Mouse (Mus musculus): ENCODE measurements at regions not wholly inside any gene's neighbourhood (a gene's known extent, or its start where the extent isn't known, plus 50 kb on each side); places are given as distances from the start of the nearest gene placed in this dataset.

DNA sequence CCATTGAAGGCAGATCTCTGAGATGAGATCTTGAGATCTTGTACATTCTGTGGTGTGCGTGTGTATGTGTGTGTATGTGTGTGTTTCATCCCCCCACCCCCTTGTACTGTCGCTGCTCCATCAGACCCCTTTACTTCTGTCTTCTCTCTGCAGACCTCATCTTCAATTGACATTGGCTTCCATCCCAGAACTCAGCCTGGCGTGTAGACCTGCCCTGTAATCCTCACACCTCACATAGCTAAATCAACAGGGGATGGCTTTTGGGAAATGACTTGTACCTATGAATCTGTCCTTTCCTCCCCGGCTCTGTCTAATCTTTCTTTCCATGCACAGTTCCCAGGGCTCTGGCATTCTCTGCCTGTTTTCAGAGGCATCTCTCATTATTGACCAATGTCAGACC lies 1227.5 kb upstream of the A1bg start:
- H3K36me3 ChIP-seq (ENCODE audit: control insufficient read depth, insufficient read depth, low read length, poor library complexity, severe bottlenecking) = peaks cover 9% of the 10 kb centered on the region; the same call in 1 of the 2 replicates
- peaks cover 6 to 32% of the 10 kb centered on the region in 2 experiments for H3K4me1 ChIP-seq (ENCODE audit: control insufficient read depth in 2 of 2, insufficient read depth in 2 of 2, low read length in 2 of 2, poor library complexity in 1 of 2)
- in situ Hi-C loops (cut with MboI; ENCODE audit: low sequenced_read_pairs in 2 of 2, unreplicated experiment in 2 of 2) = no loop called here
- no peak overlapping the region for H3K9ac ChIP-seq (ENCODE audit: insufficient read depth, low read depth, low read length, poor library complexity, severe bottlenecking)
- DNase-seq (ENCODE audit: low read depth, low spot score) = no peak
- no peak overlapping the region for H3K4me3 ChIP-seq (ENCODE audit: insufficient read depth in 1 of 2, low read depth in 1 of 2, low read length in 2 of 2, poor library complexity in 1 of 2, severe bottlenecking in 1 of 2)
- no peaks in the 10 kb centered on the region for H3K9me3 ChIP-seq (ENCODE audit: control insufficient read depth, insufficient read depth, low read depth, low read length)
- no peak overlapping the region for H3K27ac ChIP-seq (ENCODE audit: insufficient read depth, low read depth, low read length, poor library complexity, severe bottlenecking)
- TF ChIP-seq ZNF384 (IDR thresholded peaks at IDR 0.05; ENCODE audit: low read depth, low read length) (no peak), HCFC1 (IDR thresholded peaks at IDR 0.05; ENCODE audit: borderline replicate concordance, insufficient read depth, low read length) (no peak), CHD2 (IDR thresholded peaks at IDR 0.05; ENCODE audit: low read depth, low read length) (no peak), ZC3H11A (IDR thresholded peaks at IDR 0.05; ENCODE audit: borderline replicate concordance, low read depth, low read length) (no peak)

DNA sequence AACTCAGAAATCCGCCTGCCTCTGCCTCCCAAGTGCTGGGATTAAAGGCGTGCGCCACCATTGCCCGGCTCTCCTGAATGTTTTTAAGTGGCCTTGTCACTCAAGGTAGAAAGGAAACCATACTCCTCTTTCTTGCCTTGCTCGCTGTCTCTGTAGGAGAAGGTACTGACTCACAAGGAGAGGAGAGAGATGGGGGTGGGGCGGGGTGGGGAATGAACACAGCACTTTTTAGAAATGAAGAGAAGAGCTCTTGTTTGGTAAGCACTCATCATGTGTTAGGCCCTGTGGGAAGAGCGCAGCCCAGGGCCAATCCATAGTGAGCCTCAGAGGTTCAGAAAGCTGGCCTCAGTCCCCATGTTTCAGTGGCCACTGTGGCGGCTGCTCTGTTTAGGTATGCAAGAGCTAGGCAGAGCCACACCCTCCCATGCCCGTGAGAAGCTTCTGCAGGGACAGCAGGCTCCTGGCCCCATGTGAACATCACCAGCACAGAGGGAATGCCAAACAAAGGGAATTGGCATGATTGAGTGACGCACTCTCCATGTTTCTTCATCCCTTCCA lies 1225.9 kb upstream of the A1bg start:
- in situ Hi-C loops (cut with MboI; ENCODE audit: low sequenced_read_pairs in 2 of 2, unreplicated experiment in 2 of 2) = no loop called here
- Histone ChIP-seq H3K9ac (ENCODE audit: insufficient read depth, low read depth, low read length, poor library complexity, severe bottlenecking) (no peak overlapping the region), H3K36me3 (ENCODE audit: control insufficient read depth, insufficient read depth, low read length, poor library complexity, severe bottlenecking) (peaks cover 6% of the 10 kb centered on the region; the same call in 1 of the 2 replicates), H3K27ac (ENCODE audit: insufficient read depth, low read depth, low read length, poor library complexity, severe bottlenecking) (no peak overlapping the region), H3K4me1 (ENCODE audit: control insufficient read depth in 2 of 2, insufficient read depth in 2 of 2, low read length in 2 of 2, poor library complexity in 1 of 2) (peaks cover 6 to 33% of the 10 kb centered on the region in 2 experiments), H3K4me3 (ENCODE audit: insufficient read depth in 1 of 2, low read depth in 1 of 2, low read length in 2 of 2, poor library complexity in 1 of 2, severe bottlenecking in 1 of 2) (no peak overlapping the region), H3K9me3 (ENCODE audit: control insufficient read depth, insufficient read depth, low read depth, low read length) (no peaks in the 10 kb centered on the region)
- TF ChIP-seq ZC3H11A (IDR thresholded peaks at IDR 0.05; ENCODE audit: borderline replicate concordance, low read depth, low read length) (no peak), ZNF384 (IDR thresholded peaks at IDR 0.05; ENCODE audit: low read depth, low read length) (no peak), HCFC1 (IDR thresholded peaks at IDR 0.05; ENCODE audit: borderline replicate concordance, insufficient read depth, low read length) (no peak)
- DNase-seq (ENCODE audit: low read depth, low spot score) = no peak

DNA sequence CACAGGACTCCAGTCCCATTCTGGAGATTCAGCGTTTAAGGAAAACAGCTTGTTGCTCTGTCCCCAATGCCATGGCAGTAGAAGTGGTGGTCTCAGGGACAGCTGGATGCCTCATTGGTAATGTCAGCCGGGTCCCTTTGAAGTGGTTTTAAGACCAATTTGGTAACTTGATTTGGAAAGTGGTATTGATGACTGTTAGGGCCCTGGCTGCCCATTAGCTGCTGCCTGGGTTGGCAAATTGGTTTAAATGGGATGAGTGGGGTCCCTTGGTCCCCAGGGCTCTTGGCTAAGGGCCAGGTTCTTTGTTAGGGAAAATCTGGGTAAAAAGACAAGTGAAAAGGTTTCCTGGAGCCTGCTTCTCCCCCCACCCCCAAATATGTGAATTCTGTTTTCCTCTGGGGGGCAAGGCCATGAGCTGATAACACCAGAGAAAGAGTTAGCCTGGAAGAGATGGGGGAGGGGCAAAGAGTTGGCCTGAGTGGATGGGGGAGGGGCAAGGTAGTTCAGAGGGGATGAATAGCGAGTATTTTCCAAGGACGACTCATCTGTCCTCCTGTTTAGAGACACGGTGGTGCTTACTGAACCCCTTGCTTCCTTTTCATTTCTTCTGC lies 1224.6 kb upstream of the A1bg start:
- no peak overlapping the region for H3K27ac ChIP-seq (ENCODE audit: insufficient read depth, low read depth, low read length, poor library complexity, severe bottlenecking)

DNA sequence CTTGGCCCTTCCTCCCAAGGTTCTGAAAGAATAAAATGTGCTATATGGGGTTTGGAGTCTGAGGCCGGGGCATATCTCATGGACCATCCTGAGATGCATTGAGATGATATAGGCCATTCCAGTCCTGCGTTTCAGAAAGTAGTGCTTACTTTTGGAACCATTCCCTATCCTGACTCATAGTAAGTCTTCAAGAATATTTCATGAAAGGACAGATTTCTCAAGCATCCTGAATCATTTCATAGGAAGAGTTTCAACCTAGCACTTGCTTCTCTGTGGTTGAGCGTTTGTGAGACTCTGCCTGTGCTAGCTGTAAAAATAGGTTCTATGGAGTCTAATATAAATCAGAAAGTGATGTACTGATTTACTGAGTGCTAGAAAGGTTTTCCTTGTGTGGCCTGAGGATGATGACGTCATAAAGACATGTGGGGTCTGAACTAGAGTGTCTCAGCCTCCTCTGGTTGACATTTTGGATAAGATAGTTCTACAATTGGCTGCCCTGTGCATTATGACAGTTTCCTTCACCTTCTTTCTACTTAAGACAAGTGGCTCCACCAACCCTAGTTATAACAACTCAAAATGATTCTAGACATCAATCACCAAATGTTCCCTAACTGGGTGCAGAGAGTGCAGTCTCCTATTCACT lies 1223.0 kb upstream of the A1bg start:
- no peak for TF ChIP-seq ZC3H11A (IDR thresholded peaks at IDR 0.05; ENCODE audit: borderline replicate concordance, low read depth, low read length)
- no peak for TF ChIP-seq CHD2 (IDR thresholded peaks at IDR 0.05; ENCODE audit: low read depth, low read length)
- no peak for TF ChIP-seq ZNF384 (IDR thresholded peaks at IDR 0.05; ENCODE audit: low read depth, low read length)
- TF ChIP-seq MAFK (IDR thresholded peaks at IDR 0.05; ENCODE audit: insufficient read depth, low read depth, low read length) = no peak
- no peak for TF ChIP-seq HCFC1 (IDR thresholded peaks at IDR 0.05; ENCODE audit: borderline replicate concordance, insufficient read depth, low read length)
- Histone ChIP-seq H3K4me1 (ENCODE audit: control insufficient read depth in 2 of 2, insufficient read depth in 2 of 2, low read length in 2 of 2, poor library complexity in 1 of 2) (peaks cover 6 to 33% of the 10 kb centered on the region in 2 experiments), H3K9ac (ENCODE audit: insufficient read depth, low read depth, low read length, poor library complexity, severe bottlenecking) (no peak overlapping the region), H3K9me3 (ENCODE audit: control insufficient read depth, insufficient read depth, low read depth, low read length) (no peaks in the 10 kb centered on the region), H3K4me3 (ENCODE audit: insufficient read depth in 1 of 2, low read depth in 1 of 2, low read length in 2 of 2, poor library complexity in 1 of 2, severe bottlenecking in 1 of 2) (no peak overlapping the region), H3K36me3 (ENCODE audit: control insufficient read depth, insufficient read depth, low read length, poor library complexity, severe bottlenecking) (peaks cover 12% of the 10 kb centered on the region), H3K27ac (ENCODE audit: insufficient read depth, low read depth, low read length, poor library complexity, severe bottlenecking) (no peak overlapping the region)
- DNase-seq (ENCODE audit: low read depth, low spot score) = no peak
- in situ Hi-C loops (cut with MboI; ENCODE audit: low sequenced_read_pairs in 2 of 2, unreplicated experiment in 2 of 2) = no loop called here

More for the DNA sequence above, 1224.6 kb upstream of the A1bg start:
- no peak overlapping the region for H3K4me3 ChIP-seq (ENCODE audit: insufficient read depth in 1 of 2, low read depth in 1 of 2, low read length in 2 of 2, poor library complexity in 1 of 2, severe bottlenecking in 1 of 2)
- H3K9ac ChIP-seq (ENCODE audit: insufficient read depth, low read depth, low read length, poor library complexity, severe bottlenecking) = no peak overlapping the region
- H3K9me3 ChIP-seq (ENCODE audit: control insufficient read depth, insufficient read depth, low read depth, low read length) = no peaks in the 10 kb centered on the region
- in situ Hi-C loops (cut with MboI; ENCODE audit: low sequenced_read_pairs in 2 of 2, unreplicated experiment in 2 of 2) = no loop called here
- peaks cover 6% of the 10 kb centered on the region; the same call in 1 of the 2 replicates for H3K36me3 ChIP-seq (ENCODE audit: control insufficient read depth, insufficient read depth, low read length, poor library complexity, severe bottlenecking)
- TF ChIP-seq HCFC1 (IDR thresholded peaks at IDR 0.05; ENCODE audit: borderline replicate concordance, insufficient read depth, low read length) (no peak), CHD2 (IDR thresholded peaks at IDR 0.05; ENCODE audit: low read depth, low read length) (0 out of 2 replicates have a peak, but pooled peaks have one; percentile 62)
- peaks cover 6 to 33% of the 10 kb centered on the region in 2 experiments for H3K4me1 ChIP-seq (ENCODE audit: control insufficient read depth in 2 of 2, insufficient read depth in 2 of 2, low read length in 2 of 2, poor library complexity in 1 of 2)
- DNase-seq (ENCODE audit: low read depth, low spot score) = no peak

Measured in ES-E14 (cell line).